Mouse (Mus musculus) bone marrow, adult 2 months (tissue): ENCODE measurements around the gene Cfap77.

Experiments
- CTCF ChIP-seq: fragments of 200-500 bp; IDR thresholded peaks from 2 replicates; pipeline ENCODE4 v1.5.1; 2011; ENCODE audit warnings: low read length, control low read depth; ENCODE audit not compliant: control insufficient read depth, insufficient read depth
- POLR2A ChIP-seq: fragments of 200-500 bp; IDR thresholded peaks from 2 replicates; pipeline ENCODE4 v1.6.1; 2011; ENCODE audit warnings: low read depth, mild to moderate bottlenecking, control low read depth, low read length, borderline replicate concordance; ENCODE audit not compliant: control insufficient read depth

GRCm38 (mm10) chr2:29034542-29035475 is 20.1 kb downstream of the Cfap77 start:
- no peak for TF ChIP-seq CTCF
- TF ChIP-seq POLR2A = no peak
